Mouse (Mus musculus) CH12.LX (cell line): ENCODE data around the gene Ube3c.

Experiments used
- ETS1 ChIP-seq: conservative IDR thresholded peaks from 2 replicates; pipeline ENCODE4 v1.6.1; 2012; ENCODE audit warnings: low read depth, mild to moderate bottlenecking, inconsistent platforms, low read length, improper control_type of control experiment, moderate library complexity
- HCFC1 ChIP-seq: IDR thresholded peaks from 2 replicates; pipeline ENCODE4 v1.6.1; 2012; ENCODE audit warnings: low read depth, mild to moderate bottlenecking, inconsistent platforms, low read length, improper control_type of control experiment

- TF ChIP-seq HCFC1 (no peak), ETS1 (no peak)
Measured at GRCm38 (mm10) chr5:29688352-29688751, 119.3 kb downstream of the Ube3c start.
